Mouse (Mus musculus) inflammation-experienced regulatory T-cells, adult 16 weeks (primary cell): ENCODE results near the gene Mrgprh. TPM values are rescaled to one million over a fixed set of nuclear protein-coding genes. Genes with fewer than 3 reads are reported as not detected.

Source experiments
- polyA plus RNA-seq: library from polyadenylated mRNA; unstranded; fragments of 100-300 nt; shearing (Covaris generic); gene quantifications from one replicate; pipeline ENCODE4 v1.2.1, GENCODE M21; 2017

Gene Mrgprh
- not detected for polyA plus RNA-seq

GRCm38 (mm10) chr17:12875734-12876133 lies at the start of gene Mrgprh:
Gene Mrgprh, plus strand, starts transcription at chr17:12876034.

GRCm38 (mm10) chr17:12868043-12868442 lies 7.8 kb upstream of the Mrgprh start, which contains the start of gene Mas1:
Gene Mas1, minus strand, starts transcription at chr17:12868143.

GRCm38 (mm10) chr17:12909361-12910280 lies 33.8 kb downstream of the Mrgprh start, which contains the start of gene Pnldc1:
Gene Pnldc1, minus strand, starts transcription at chr17:12910230.

GRCm38 (mm10) chr17:12915488-12915880 lies 39.6 kb downstream of the Mrgprh start, which contains the start of gene Tcp1:
Gene Tcp1, plus strand, starts transcription at chr17:12915701.

GRCm38 (mm10) chr17:12915881-12916583 lies 40.2 kb downstream of the Mrgprh start, which contains the start of gene Mrpl18:
Gene Mrpl18, minus strand, starts transcription at chr17:12916345.

Other genes with a start within 250 kb of the Mrgprh start
- gene Slc22a1, start 200.2 kb upstream of the Mrgprh start, polyA plus RNA-seq: 0.15 TPM
- 31.1 TPM for gene Igf2r, start 106.4 kb upstream of the Mrgprh start, polyA plus RNA-seq
- gene Mas1, start 7.9 kb upstream of the Mrgprh start, polyA plus RNA-seq: 0.29 TPM
- gene Pnldc1, start 34.2 kb downstream of the Mrgprh start, polyA plus RNA-seq: 0.82 TPM
- 232 TPM for gene Tcp1, start 39.7 kb downstream of the Mrgprh start, polyA plus RNA-seq
- gene Mrpl18, start 40.3 kb downstream of the Mrgprh start, polyA plus RNA-seq: 127 TPM
- 0.72 TPM for gene Acat3, start 64.6 kb downstream of the Mrgprh start, polyA plus RNA-seq
- 42.8 TPM for gene Acat2, start 84.7 kb downstream of the Mrgprh start, polyA plus RNA-seq
- gene Wtap, start 118.1 kb downstream of the Mrgprh start, polyA plus RNA-seq: 30.7 TPM
- gene Sod2, start 130.8 kb downstream of the Mrgprh start, polyA plus RNA-seq: 123 TPM
- gene Gpr31b, start 176.3 kb downstream of the Mrgprh start, polyA plus RNA-seq: not detected
- gene Tcp10b, start 185.1 kb downstream of the Mrgprh start, polyA plus RNA-seq: not detected